Mouse (Mus musculus) C2C12 (cell line): ENCODE measurements around the gene Sfxn5. TPM values are rescaled to one million over a fixed set of nuclear protein-coding genes. Genes with fewer than 3 reads are reported as not detected.

Experiments used
- H3K27me3 ChIP-seq: one replicate; pipeline ENCODE4 v1.6.1; 2011; ENCODE audit not compliant: control insufficient read depth, insufficient read depth, insufficient read length
- H3K36me3 ChIP-seq: one replicate; pipeline ENCODE4 v1.6.1; 2011; ENCODE audit not compliant: control insufficient read depth, insufficient read depth
- H3K4me3 ChIP-seq: one replicate; pipeline ENCODE4 v1.5.1; 2011; ENCODE audit warnings: mild to moderate bottlenecking, control low read depth; ENCODE audit not compliant: poor library complexity, insufficient read depth, severe bottlenecking
- H3K79me2 ChIP-seq: one replicate; pipeline ENCODE4 v1.6.1; 2011; ENCODE audit not compliant: control insufficient read depth, insufficient read depth
- H3K79me3 ChIP-seq: one replicate; pipeline ENCODE4 v1.6.1; 2011; ENCODE audit warnings: low read depth, control low read depth
- H3ac ChIP-seq: one replicate; pipeline ENCODE3; 2011; ENCODE audit warnings: low read depth; ENCODE audit not compliant: control insufficient read depth, insufficient read length
- CEBPB ChIP-seq: IDR thresholded peaks from one replicate; pipeline ENCODE4 v1.6.1; 2011; ENCODE audit warnings: low read depth, mild to moderate bottlenecking, control low read depth, moderate library complexity
- CTCF ChIP-seq: IDR thresholded peaks from one replicate; pipeline ENCODE4 v1.5.1; 2011; ENCODE audit not compliant: control insufficient read depth, insufficient read depth, insufficient read length
- FOSL1 ChIP-seq: IDR thresholded peaks from one replicate; pipeline ENCODE4 v1.8.0; 2011; ENCODE audit warnings: mild to moderate bottlenecking, low read length; ENCODE audit not compliant: poor library complexity, insufficient read depth, severe bottlenecking
- MAX ChIP-seq: IDR thresholded peaks from one replicate; pipeline ENCODE4 v1.6.1; 2011; ENCODE audit warnings: mild to moderate bottlenecking, control low read depth
- MYOD1 ChIP-seq: IDR thresholded peaks from one replicate; pipeline ENCODE4 v1.6.1; 2011; ENCODE audit warnings: low read depth; ENCODE audit not compliant: control insufficient read depth, insufficient read length
- MYOG ChIP-seq: IDR thresholded peaks from one replicate; pipeline ENCODE4 v1.6.1; 2011; ENCODE audit not compliant: control insufficient read depth, insufficient read length; ENCODE audit errors: extremely low read depth
- USF1 ChIP-seq: IDR thresholded peaks from one replicate; pipeline ENCODE4 v1.6.1; 2011; ENCODE audit warnings: low read depth, mild to moderate bottlenecking, control low read depth, moderate library complexity
- polyA plus RNA-seq: library from polyadenylated mRNA; unstranded; fragments of >200 nt; fragmentation: generic; extraction: Trizol; gene quantifications from one replicate; pipeline ENCODE4 v1.2.1, GENCODE M21; 2012; ENCODE audit warnings: missing spikeins

Sfxn5 gene
- polyA plus RNA-seq, 1 experiment = 2.2 TPM

DNA sequence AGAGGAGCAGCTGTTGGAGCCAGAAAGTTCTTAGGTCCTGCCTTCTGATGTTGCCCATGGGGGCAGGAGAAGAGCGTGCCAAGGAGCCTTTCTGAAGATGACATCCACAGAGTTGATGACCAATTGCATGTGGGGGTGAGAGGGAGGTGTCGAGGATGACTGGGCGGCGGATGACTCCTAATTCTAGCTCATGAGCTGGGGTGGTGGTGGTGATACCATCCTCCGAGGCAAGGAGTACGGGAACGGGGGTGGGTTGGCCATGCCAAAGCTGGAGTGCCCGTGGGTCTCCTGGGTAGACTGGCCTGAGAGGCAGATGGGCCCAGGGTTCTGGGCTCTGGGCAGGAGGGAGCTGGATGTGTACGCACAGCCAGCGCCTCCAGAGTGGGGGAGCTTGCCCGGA, 113.5 kb downstream of the Sfxn5 start:
- Histone ChIP-seq H3K27me3 (peaks cover 22% of the 10 kb centered on the region), H3ac (no peak overlapping the region), H3K36me3 (no peaks in the 10 kb centered on the region), H3K79me3 (no peaks in the 10 kb centered on the region), H3K79me2 (no peaks in the 10 kb centered on the region), H3K4me3 (no peak overlapping the region)
- TF ChIP-seq CTCF (no peak), CEBPB (no peak), MYOD1 (no peak), USF1 (no peak)

DNA sequence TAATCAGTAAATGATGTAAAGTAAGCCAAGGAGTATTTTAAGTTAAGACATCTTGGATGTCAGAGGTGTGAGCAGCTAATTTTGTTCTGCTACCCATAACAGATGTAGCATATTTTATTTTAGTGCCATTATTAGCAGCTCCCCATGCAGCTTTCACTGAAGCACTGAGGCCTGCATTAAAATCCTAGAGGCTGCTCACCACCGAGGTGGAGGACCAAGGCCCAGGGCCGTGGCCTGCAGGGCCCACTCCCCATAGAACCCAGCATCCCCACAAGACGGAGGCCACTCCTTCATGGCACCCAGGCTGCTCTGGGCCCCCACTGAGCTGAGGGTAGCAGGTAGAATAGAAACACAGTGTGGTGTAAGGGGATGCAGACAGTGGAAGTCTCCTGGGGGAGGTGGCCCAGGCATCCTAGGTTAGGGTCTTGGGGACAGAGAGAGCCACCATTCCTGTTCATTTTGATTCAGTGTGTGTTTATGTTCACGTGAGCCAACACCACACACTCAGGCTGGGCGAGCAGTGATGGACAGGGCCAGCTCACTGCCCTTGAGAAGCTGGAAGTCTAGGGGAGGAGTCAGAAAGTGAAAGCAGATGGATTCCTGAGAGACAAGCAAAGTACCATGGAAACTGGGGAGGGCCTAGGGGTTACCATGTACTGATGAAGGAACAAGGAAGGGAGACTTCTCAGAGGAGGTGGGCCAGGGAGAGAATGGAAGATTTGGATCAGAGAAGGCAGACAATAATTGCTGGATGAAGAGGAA, 114.4 kb downstream of the Sfxn5 start:
- Histone ChIP-seq H3K79me2 (no peaks in the 10 kb centered on the region), H3K79me3 (no peaks in the 10 kb centered on the region), H3K27me3 (peaks cover 30% of the 10 kb centered on the region), H3K4me3 (no peak overlapping the region), H3ac (no peak overlapping the region), H3K36me3 (no peaks in the 10 kb centered on the region)
- TF ChIP-seq FOSL1 = no peak
- TF ChIP-seq CEBPB = no peak
- TF ChIP-seq MYOG = no peak
- TF ChIP-seq CTCF = no peak
- no peak for TF ChIP-seq MYOD1
- TF ChIP-seq USF1 = no peak
- TF ChIP-seq MAX = no peak

DNA sequence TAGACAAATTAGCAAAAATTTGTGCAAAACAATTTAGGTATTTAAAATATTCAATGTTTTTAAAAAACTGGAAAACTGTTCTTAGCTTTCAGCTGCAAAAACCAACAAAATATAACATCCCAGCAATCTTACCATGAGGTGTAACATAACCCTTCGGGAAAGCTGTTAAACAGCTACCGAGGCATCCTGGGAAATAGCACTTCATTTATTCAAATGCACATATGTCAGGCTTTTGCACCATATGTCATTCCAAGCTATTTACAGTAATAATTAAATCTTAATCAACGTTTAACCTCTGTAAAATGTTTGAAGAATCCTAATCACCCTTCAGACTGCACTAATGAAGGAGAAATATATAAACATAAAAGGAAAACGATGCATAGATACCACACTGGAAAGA, 115.0 kb downstream of the Sfxn5 start:
- Histone ChIP-seq H3K27me3 (peaks cover 34% of the 10 kb centered on the region), H3K79me3 (no peaks in the 10 kb centered on the region), H3K4me3 (no peak overlapping the region), H3K79me2 (no peaks in the 10 kb centered on the region), H3K36me3 (no peaks in the 10 kb centered on the region), H3ac (no peak overlapping the region)
- TF ChIP-seq MYOD1 = no peak
- no peak for TF ChIP-seq MAX
- no peak for TF ChIP-seq CEBPB
- no peak for TF ChIP-seq FOSL1
- TF ChIP-seq USF1 = no peak
- no peak for TF ChIP-seq MYOG
- no peak for TF ChIP-seq CTCF

DNA sequence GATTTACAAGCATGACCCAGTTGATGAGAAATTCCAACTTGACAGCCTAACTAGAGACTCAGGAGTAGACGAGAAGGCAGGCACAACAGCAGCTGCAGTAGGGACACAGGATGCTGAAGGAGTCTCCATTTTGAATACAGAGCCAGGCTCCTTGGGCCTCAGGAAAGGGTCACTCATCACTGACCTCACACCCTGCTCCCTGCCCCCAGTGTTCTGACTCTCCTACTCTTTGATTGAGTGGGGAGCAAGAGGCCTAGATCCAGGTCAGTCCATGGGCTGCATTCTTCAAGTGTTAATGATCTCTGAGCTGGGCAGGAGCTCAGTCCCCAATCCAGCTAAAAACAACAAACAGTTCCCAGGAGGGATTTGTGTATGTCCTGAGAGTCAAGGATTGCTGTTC, 122.5 kb downstream of the Sfxn5 start:
- peaks cover 73% of the 10 kb centered on the region for H3K27me3 ChIP-seq
- no peak for TF ChIP-seq CEBPB
- no peak for TF ChIP-seq MAX
- no peak for TF ChIP-seq FOSL1
- TF ChIP-seq MYOD1 = no peak
- TF ChIP-seq MYOG = no peak
- no peak for TF ChIP-seq CTCF
- no peak for TF ChIP-seq USF1
- H3K79me3 ChIP-seq = no peaks in the 10 kb centered on the region
- H3K36me3 ChIP-seq = no peaks in the 10 kb centered on the region
- no peak overlapping the region for H3ac ChIP-seq
- H3K79me2 ChIP-seq = no peaks in the 10 kb centered on the region
- no peak overlapping the region for H3K4me3 ChIP-seq

DNA sequence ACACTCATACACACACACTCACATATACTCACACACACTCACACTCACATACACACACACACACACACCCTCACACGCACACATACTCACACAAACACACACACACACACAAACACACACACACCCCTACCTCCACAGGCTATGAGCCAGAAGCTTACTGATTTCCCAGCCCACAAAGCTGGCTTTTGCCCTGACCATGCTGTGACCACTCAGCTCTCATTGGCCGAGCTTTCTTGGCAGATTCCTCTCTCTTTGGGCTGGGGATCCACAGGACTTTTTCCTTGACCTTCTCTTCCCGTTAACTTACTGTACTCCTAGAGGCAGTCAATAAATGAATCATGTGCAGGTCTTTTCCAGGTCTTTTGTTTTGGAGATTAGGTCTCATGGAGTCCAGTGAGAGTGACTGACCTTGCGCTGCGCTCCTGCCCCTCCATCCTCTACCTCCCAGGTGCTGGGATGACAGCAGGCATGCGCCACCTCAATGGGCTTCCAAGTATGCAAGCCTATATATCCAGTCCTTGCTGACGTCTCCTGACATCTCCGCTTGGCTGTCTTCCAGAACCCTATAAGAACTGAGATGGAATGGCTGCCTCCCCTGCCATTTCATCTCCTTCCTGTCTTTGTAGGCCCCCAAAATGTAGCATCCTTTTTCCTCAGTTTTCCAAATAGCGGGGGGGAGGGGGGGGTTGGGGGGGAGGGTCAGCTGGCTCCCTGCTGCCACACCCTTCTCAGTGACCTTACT, 123.8 kb downstream of the Sfxn5 start:
- Histone ChIP-seq H3ac (no peak overlapping the region), H3K4me3 (no peak overlapping the region), H3K36me3 (no peaks in the 10 kb centered on the region), H3K79me3 (no peaks in the 10 kb centered on the region), H3K79me2 (no peaks in the 10 kb centered on the region), H3K27me3 (peaks cover 73% of the 10 kb centered on the region)
- TF ChIP-seq MAX (no peak), USF1 (no peak), CEBPB (no peak), FOSL1 (no peak), MYOG (no peak), CTCF (no peak), MYOD1 (no peak)

DNA sequence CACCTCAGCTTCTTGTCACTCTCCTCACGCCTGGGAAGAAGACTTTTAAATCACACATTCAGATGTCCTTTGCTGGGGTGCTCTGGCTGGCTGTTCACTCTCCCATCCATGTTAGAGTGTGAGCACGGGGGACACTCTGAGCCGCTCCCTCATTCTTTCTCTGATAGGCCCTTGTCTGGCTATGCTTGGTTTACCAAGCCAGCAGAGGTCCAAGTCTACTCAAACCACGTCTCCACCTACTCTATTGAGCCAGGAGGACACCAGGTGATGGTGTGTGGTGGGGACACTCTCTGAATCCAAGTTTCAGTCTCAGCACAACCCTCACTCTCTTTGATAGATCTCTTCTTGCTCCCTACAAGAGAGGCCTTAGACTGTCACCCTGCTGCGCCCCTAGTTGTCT, 125.9 kb downstream of the Sfxn5 start:
- H3K4me3 ChIP-seq = no peak overlapping the region
- no peaks in the 10 kb centered on the region for H3K36me3 ChIP-seq
- H3K79me2 ChIP-seq = no peaks in the 10 kb centered on the region
- H3ac ChIP-seq = no peak overlapping the region
- H3K27me3 ChIP-seq = peaks cover 78% of the 10 kb centered on the region
- no peaks in the 10 kb centered on the region for H3K79me3 ChIP-seq
- TF ChIP-seq USF1 = no peak
- TF ChIP-seq MYOD1 = no peak
- no peak for TF ChIP-seq FOSL1
- no peak for TF ChIP-seq MAX
- TF ChIP-seq MYOG = no peak
- TF ChIP-seq CEBPB = no peak
- TF ChIP-seq CTCF = no peak
